Mouse (Mus musculus) bone marrow macrophage, adult 2 months (primary cell): Measurements from ENCODE around the gene Map2k1.

ENCODE experiments used
- CTCF ChIP-seq: IDR thresholded peaks from 2 replicates; pipeline ENCODE4 v1.5.1; 2012; ENCODE audit warnings: low read depth, mild to moderate bottlenecking, low read length, moderate library complexity
- POLR2A ChIP-seq: IDR thresholded peaks from 2 replicates; pipeline ENCODE4 v1.6.1; 2012; ENCODE audit warnings: mild to moderate bottlenecking, low read depth, low read length, borderline replicate concordance

DNA sequence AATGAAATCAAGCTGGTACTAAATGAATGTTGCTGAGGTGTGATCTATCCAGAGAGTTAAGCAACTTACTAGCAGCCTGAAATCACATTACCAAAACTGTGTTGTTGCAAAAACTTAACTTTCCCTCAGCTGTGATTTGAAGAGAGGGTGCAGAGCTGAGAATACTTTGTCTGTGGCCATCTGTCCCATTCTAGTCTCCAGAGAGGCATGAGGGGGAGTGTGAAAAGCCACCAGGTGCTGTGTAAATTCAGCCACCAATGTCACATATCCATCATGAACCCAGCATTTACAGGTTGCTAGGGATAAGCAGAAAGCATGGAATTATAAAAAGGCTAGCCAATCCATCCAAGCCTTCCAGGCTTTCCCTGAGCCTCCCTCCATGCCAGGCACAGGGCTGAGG is 24.5 kb downstream of the Map2k1 start:
- TF ChIP-seq POLR2A (no peak), CTCF (no peak)
